Mouse (Mus musculus): Measurements from ENCODE around the gene Zc3h18.

DNA sequence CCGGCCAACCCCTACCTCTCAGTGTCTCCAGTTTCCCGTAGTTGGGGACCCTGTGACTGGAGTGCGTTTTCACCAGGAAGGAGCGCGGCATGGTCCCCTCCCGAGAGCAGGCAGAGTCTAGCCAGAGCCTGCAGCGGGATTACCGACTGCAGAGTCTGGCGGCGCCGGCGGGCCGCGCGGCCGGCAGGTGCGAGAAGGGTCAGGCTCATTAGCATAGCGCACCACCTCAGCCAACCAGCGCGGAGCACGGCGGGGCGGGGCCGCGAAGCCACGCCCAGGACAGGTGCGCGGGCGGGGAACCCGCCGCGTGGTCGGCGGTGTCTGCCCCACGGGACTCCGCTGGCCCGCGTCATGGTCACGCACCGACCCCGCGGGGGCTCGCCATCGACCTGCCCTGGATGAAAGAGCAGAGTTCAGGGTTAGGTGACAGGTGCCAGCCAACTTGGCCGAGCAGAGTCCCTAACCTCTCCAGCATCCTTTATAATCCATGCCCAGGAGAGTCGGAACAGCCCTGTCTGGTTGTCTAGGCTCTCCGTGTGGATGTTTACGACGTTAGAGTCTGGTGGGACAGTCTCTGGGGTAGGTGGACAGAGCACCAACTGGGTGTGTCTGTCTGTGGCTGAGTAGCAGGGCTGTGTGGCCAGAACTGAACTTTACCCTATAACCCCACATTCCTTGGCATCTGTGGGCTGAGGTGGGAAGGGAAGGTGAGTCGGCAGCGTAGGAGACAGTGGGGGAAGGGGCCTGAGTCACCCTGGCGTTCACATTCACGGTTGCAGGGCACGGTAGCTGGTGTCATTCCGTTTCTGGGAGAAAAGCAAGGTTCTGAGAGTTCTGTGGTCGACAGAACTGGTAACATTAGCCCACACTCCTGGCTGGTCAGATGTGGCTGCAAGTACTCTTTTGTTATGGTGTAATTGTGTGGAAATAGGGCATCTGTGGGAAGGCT, 84.4 kb downstream of the Zc3h18 start, which contains the start of gene Snai3:
- TF ChIP-seq CHD2 (IDR thresholded peaks at IDR 0.05; ENCODE audit: low read depth, low read length), result no peak
- TF ChIP-seq HCFC1 (IDR thresholded peaks at IDR 0.05; ENCODE audit: borderline replicate concordance, insufficient read depth, low read length), result no peak
- peak; percentile 58; the same call in 1 of the 2 replicates for TF ChIP-seq MAFK (IDR thresholded peaks at IDR 0.05; ENCODE audit: insufficient read depth, low read depth, low read length)

Data from ES-E14 (cell line).